ENCODE assay signal across 9 mouse cellular contexts in the genomic region with DNA sequence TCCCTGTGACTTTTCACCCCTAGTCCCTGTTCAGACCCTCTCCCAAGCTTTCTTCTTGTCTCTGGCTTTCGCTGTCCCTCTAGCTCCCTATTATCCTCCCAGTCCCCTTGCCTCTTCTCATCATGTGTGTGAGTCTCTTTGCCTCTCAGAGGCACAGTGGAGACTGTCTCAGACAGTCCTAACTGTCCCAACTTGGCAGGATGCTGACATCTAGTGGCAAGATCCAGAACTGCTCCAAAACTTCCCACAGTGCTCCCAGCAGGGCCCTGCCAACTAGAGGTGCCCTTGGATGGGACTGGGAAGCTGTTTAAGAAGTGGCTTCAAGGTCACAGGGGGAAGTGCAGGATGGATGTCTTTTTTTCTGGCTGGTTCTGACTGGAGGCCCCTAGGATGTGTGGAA. TPM values are rescaled to one million over a fixed set of nuclear protein-coding genes. Genes with fewer than 3 reads are reported as not detected.
A peak's percentile ranks its signal among the peaks of the same experiment; 100 is the strongest.
DNase-seq lines count a peak whose midpoint lies in the region; ATAC-seq lines count a peak whose summit lies in the region.
"Had no signal": no experiment of that assay in that cellular context is flagged by ENCODE, and none has a peak within 500 bp of the region (broad histone marks: within the 10 kb centered on the region; RNA-seq: fewer than 3 reads in every experiment).

No protein-coding gene starts in this region.

- no peak overlapping the region for H3K4me2 ChIP-seq in hindbrain, embryonic 13.5 days

- H3K4me1 ChIP-seq in hindbrain, embryonic 13.5 days (replicated peaks), result no peaks in the 10 kb centered on the region

- H3K9ac ChIP-seq in hindbrain, embryonic 13.5 days, result no peak overlapping the region

- H3K36me3 ChIP-seq in hindbrain, embryonic 13.5 days, result no peaks in the 10 kb centered on the region

- WGBS in hindbrain, embryonic 13.5 days, result 17% methylated on average over 1 of the region's 1 CpGs

- no peaks in the 10 kb centered on the region for H3K27me3 ChIP-seq in hindbrain, embryonic 13.5 days

- no peak overlapping the region for H3K4me3 ChIP-seq in hindbrain, embryonic 13.5 days
- H3K4me3 ChIP-seq: myocyte had no signal

- no peaks in the 10 kb centered on the region for H3K9me3 ChIP-seq in hindbrain, embryonic 13.5 days

- no peak overlapping the region for H3K27ac ChIP-seq in hindbrain, embryonic 13.5 days

- peak; percentile 99 for ATAC-seq in hindbrain, embryonic 13.5 days (ENCODE audit: low FRiP score)

- peak; percentile 95 for DNase-seq in NIH3T3 (ENCODE audit: low read depth)
- DNase-seq in cerebellum, postnatal 10 days, result peak; percentile 88 to 89
- peak; percentile 74 to 88 for DNase-seq in frontal cortex, postnatal 14 days (ENCODE audit: low spot score in 2 of 2)
- DNase-seq in layer of hippocampus, postnatal 10 days (ENCODE audit: low spot score in 2 of 2), result peak; percentile 93 to 95
- peak; percentile 88 for DNase-seq in lung, postnatal 10 days
- DNase-seq in retina, adult 2 months (ENCODE audit: low read depth, low spot score), result peak; percentile 54
- DNase-seq in thymus, postnatal 14 days, result peak; percentile 64

RNA-seq across cellular contexts. Expression of a gene that starts 13.9 kb away (rescaled TPM):
- polyA plus RNA-seq in hindbrain, embryonic 13.5 days (2015; fragmentation: Nextera tagmentation; extraction: Ambion mirVana), result 0.98 and 1.5 TPM in 2 replicates
- total RNA-seq in layer of hippocampus, postnatal 10 days (2021), result not detected

RNA-seq across cellular contexts. Expression of a gene that starts 38.7 kb away (rescaled TPM):
- polyA plus RNA-seq in hindbrain, embryonic 13.5 days (2015; fragmentation: Nextera tagmentation; extraction: Ambion mirVana), result not detected in 2 replicates
- not detected for total RNA-seq in layer of hippocampus, postnatal 10 days (2021)
- polyA plus RNA-seq: myocyte had no signal

RNA-seq across cellular contexts. Expression of a gene that starts 53.1 kb away (rescaled TPM):
- not detected in 2 replicates for polyA plus RNA-seq in hindbrain, embryonic 13.5 days (2015; fragmentation: Nextera tagmentation; extraction: Ambion mirVana)
- not detected for total RNA-seq in layer of hippocampus, postnatal 10 days (2021)
- polyA plus RNA-seq: myocyte had no signal

RNA-seq across cellular contexts. Expression of a gene that starts 55.6 kb away (rescaled TPM):
- not detected in 2 replicates for polyA plus RNA-seq in hindbrain, embryonic 13.5 days (2015; fragmentation: Nextera tagmentation; extraction: Ambion mirVana)
- total RNA-seq in layer of hippocampus, postnatal 10 days (2021), result not detected
- polyA plus RNA-seq: myocyte had no signal
